Mouse (Mus musculus): ENCODE measurements at regions not wholly inside any gene's neighbourhood (a gene's known extent, or its start where the extent isn't known, plus 50 kb on each side); places are given as distances from the start of the nearest gene placed in this dataset.

- Histone ChIP-seq H3K9ac (ENCODE audit: low read depth, low read length) (no peak overlapping the region), H3K4me3 (ENCODE audit: low read length) (no peak overlapping the region), H3K27me3 (replicated peaks; ENCODE audit: control insufficient read depth, insufficient read depth, low read length) (no peaks in the 10 kb centered on the region), H3K4me2 (ENCODE audit: low read depth, low read length) (no peak overlapping the region), H3K36me3 (ENCODE audit: control insufficient read depth, insufficient read depth, low read length) (no peaks in the 10 kb centered on the region), H3K9me3 (ENCODE audit: control insufficient read depth, low read length) (no peaks in the 10 kb centered on the region), H3K27ac (ENCODE audit: low read length) (no peak overlapping the region), H3K4me1 (ENCODE audit: control insufficient read depth, insufficient read depth, low read length) (no peaks in the 10 kb centered on the region)
- WGBS: 57% methylated on average over 4 of the region's 4 CpGs
- no peak for ATAC-seq
Measured at GRCm38 (mm10) chr15:93994542-93994941, 398.9 kb upstream of the Prickle1 start.

- WGBS: 56% methylated on average over 3 of the region's 3 CpGs
- Histone ChIP-seq H3K27ac (ENCODE audit: low read length) (no peak overlapping the region), H3K27me3 (replicated peaks; ENCODE audit: control insufficient read depth, insufficient read depth, low read length) (no peaks in the 10 kb centered on the region), H3K9me3 (ENCODE audit: control insufficient read depth, low read length) (no peaks in the 10 kb centered on the region), H3K4me2 (ENCODE audit: low read depth, low read length) (no peak overlapping the region), H3K36me3 (ENCODE audit: control insufficient read depth, insufficient read depth, low read length) (no peaks in the 10 kb centered on the region), H3K4me3 (ENCODE audit: low read length) (no peak overlapping the region), H3K4me1 (ENCODE audit: control insufficient read depth, insufficient read depth, low read length) (no peaks in the 10 kb centered on the region), H3K9ac (ENCODE audit: low read depth, low read length) (no peak overlapping the region)
- ATAC-seq: no peak
Measured at GRCm38 (mm10) chr15:93990139-93990538, 394.4 kb upstream of the Prickle1 start.

GRCm38 (mm10) chr15:93988367-93988766 lies 392.7 kb upstream of the Prickle1 start:
- no peaks in the 10 kb centered on the region for H3K4me1 ChIP-seq (ENCODE audit: control insufficient read depth, insufficient read depth, low read length)
- no peaks in the 10 kb centered on the region for H3K9me3 ChIP-seq (ENCODE audit: control insufficient read depth, low read length)
- H3K4me3 ChIP-seq (ENCODE audit: low read length): no peak overlapping the region
- no peak for ATAC-seq
- 47% methylated on average over 5 of the region's 5 CpGs for WGBS
- no peaks in the 10 kb centered on the region for H3K36me3 ChIP-seq (ENCODE audit: control insufficient read depth, insufficient read depth, low read length)
- H3K4me2 ChIP-seq (ENCODE audit: low read depth, low read length): no peak overlapping the region
- H3K27me3 ChIP-seq (replicated peaks; ENCODE audit: control insufficient read depth, insufficient read depth, low read length): no peaks in the 10 kb centered on the region
- no peak overlapping the region for H3K9ac ChIP-seq (ENCODE audit: low read depth, low read length)
- H3K27ac ChIP-seq (ENCODE audit: low read length): no peak overlapping the region

- WGBS: 90% methylated on average over 6 of the region's 6 CpGs
- no peaks in the 10 kb centered on the region for H3K36me3 ChIP-seq (ENCODE audit: control insufficient read depth, insufficient read depth, low read length)
Measured at GRCm38 (mm10) chr15:93986631-93987429, 391.1 kb upstream of the Prickle1 start.

GRCm38 (mm10) chr15:93982091-93982490 lies 386.4 kb upstream of the Prickle1 start:
- Histone ChIP-seq H3K27me3 (replicated peaks; ENCODE audit: control insufficient read depth, insufficient read depth, low read length) (no peaks in the 10 kb centered on the region), H3K4me3 (ENCODE audit: low read length) (no peak overlapping the region), H3K27ac (ENCODE audit: low read length) (no peak overlapping the region), H3K9ac (ENCODE audit: low read depth, low read length) (no peak overlapping the region), H3K4me2 (ENCODE audit: low read depth, low read length) (no peak overlapping the region), H3K36me3 (ENCODE audit: control insufficient read depth, insufficient read depth, low read length) (no peaks in the 10 kb centered on the region), H3K9me3 (ENCODE audit: control insufficient read depth, low read length) (no peaks in the 10 kb centered on the region), H3K4me1 (ENCODE audit: control insufficient read depth, insufficient read depth, low read length) (no peaks in the 10 kb centered on the region)
- WGBS: 70% methylated on average over 9 of the region's 9 CpGs
- no peak for ATAC-seq

More at GRCm38 (mm10) chr15:93986631-93987429, 391.1 kb upstream of the Prickle1 start:
- Histone ChIP-seq H3K4me1 (ENCODE audit: control insufficient read depth, insufficient read depth, low read length) (no peaks in the 10 kb centered on the region), H3K27ac (ENCODE audit: low read length) (no peak overlapping the region), H3K4me2 (ENCODE audit: low read depth, low read length) (no peak overlapping the region), H3K27me3 (replicated peaks; ENCODE audit: control insufficient read depth, insufficient read depth, low read length) (no peaks in the 10 kb centered on the region), H3K4me3 (ENCODE audit: low read length) (no peak overlapping the region), H3K9ac (ENCODE audit: low read depth, low read length) (no peak overlapping the region), H3K9me3 (ENCODE audit: control insufficient read depth, low read length) (no peaks in the 10 kb centered on the region)
- ATAC-seq: no peak

- Histone ChIP-seq H3K4me3 (ENCODE audit: low read length) (no peak overlapping the region), H3K9me3 (ENCODE audit: control insufficient read depth, low read length) (no peaks in the 10 kb centered on the region), H3K4me1 (ENCODE audit: control insufficient read depth, insufficient read depth, low read length) (peaks cover 5% of the 10 kb centered on the region; the same call in 1 of the 2 replicates), H3K4me2 (ENCODE audit: low read depth, low read length) (no peak overlapping the region), H3K9ac (ENCODE audit: low read depth, low read length) (no peak overlapping the region), H3K27ac (ENCODE audit: low read length) (no peak overlapping the region), H3K27me3 (replicated peaks; ENCODE audit: control insufficient read depth, insufficient read depth, low read length) (no peaks in the 10 kb centered on the region), H3K36me3 (ENCODE audit: control insufficient read depth, insufficient read depth, low read length) (no peaks in the 10 kb centered on the region)
- 83% methylated on average over 5 of the region's 5 CpGs for whole genome bisulfite sequencing
- no peak for ATAC-seq
Measured at GRCm38 (mm10) chr15:93977494-93977893, 381.8 kb upstream of the Prickle1 start.

- WGBS: 42% methylated on average over 7 of the region's 7 CpGs
- 0 out of 2 replicates have a peak overlapping the region, but pooled peaks have one; percentile 14 for H3K9ac ChIP-seq (ENCODE audit: low read depth, low read length)
- peak; percentile 88 for ATAC-seq
- peak overlapping the region; percentile 22; the same call in 1 of the 2 replicates for H3K4me2 ChIP-seq (ENCODE audit: low read depth, low read length)
- H3K27me3 ChIP-seq (replicated peaks; ENCODE audit: control insufficient read depth, insufficient read depth, low read length): no peaks in the 10 kb centered on the region
- H3K4me1 ChIP-seq (ENCODE audit: control insufficient read depth, insufficient read depth, low read length): peaks cover 5% of the 10 kb centered on the region; the same call in 1 of the 2 replicates
- H3K9me3 ChIP-seq (ENCODE audit: control insufficient read depth, low read length): no peaks in the 10 kb centered on the region
- no peaks in the 10 kb centered on the region for H3K36me3 ChIP-seq (ENCODE audit: control insufficient read depth, insufficient read depth, low read length)
- H3K4me3 ChIP-seq (ENCODE audit: low read length): peak overlapping the region; percentile 23; the same call in 1 of the 2 replicates
- no peak overlapping the region for H3K27ac ChIP-seq (ENCODE audit: low read length)
Measured at GRCm38 (mm10) chr15:93974727-93975126, 379.0 kb upstream of the Prickle1 start.

GRCm38 (mm10) chr15:93972979-93973378 lies 377.3 kb upstream of the Prickle1 start:
- H3K36me3 ChIP-seq (ENCODE audit: control insufficient read depth, insufficient read depth, low read length): no peaks in the 10 kb centered on the region
- no peak overlapping the region for H3K27ac ChIP-seq (ENCODE audit: low read length)
- no peak overlapping the region for H3K4me2 ChIP-seq (ENCODE audit: low read depth, low read length)
- no peak overlapping the region for H3K4me3 ChIP-seq (ENCODE audit: low read length)
- peaks cover 5% of the 10 kb centered on the region; the same call in 1 of the 2 replicates for H3K4me1 ChIP-seq (ENCODE audit: control insufficient read depth, insufficient read depth, low read length)
- H3K27me3 ChIP-seq (replicated peaks; ENCODE audit: control insufficient read depth, insufficient read depth, low read length): no peaks in the 10 kb centered on the region
- WGBS: 44% methylated on average over 5 of the region's 5 CpGs
- H3K9me3 ChIP-seq (ENCODE audit: control insufficient read depth, low read length): no peaks in the 10 kb centered on the region
- peak; percentile 76 for ATAC-seq
- H3K9ac ChIP-seq (ENCODE audit: low read depth, low read length): no peak overlapping the region

- Histone ChIP-seq H3K4me2 (ENCODE audit: low read depth, low read length) (no peak overlapping the region), H3K9ac (ENCODE audit: low read depth, low read length) (no peak overlapping the region), H3K36me3 (ENCODE audit: control insufficient read depth, insufficient read depth, low read length) (no peaks in the 10 kb centered on the region), H3K9me3 (ENCODE audit: control insufficient read depth, low read length) (no peaks in the 10 kb centered on the region), H3K27me3 (replicated peaks; ENCODE audit: control insufficient read depth, insufficient read depth, low read length) (no peaks in the 10 kb centered on the region), H3K4me1 (ENCODE audit: control insufficient read depth, insufficient read depth, low read length) (no peaks in the 10 kb centered on the region), H3K27ac (ENCODE audit: low read length) (no peak overlapping the region), H3K4me3 (ENCODE audit: low read length) (no peak overlapping the region)
- ATAC-seq: no peak
Measured at GRCm38 (mm10) chr15:93961950-93962349, 366.3 kb upstream of the Prickle1 start.
